Mouse (Mus musculus) limb, embryonic 14.5 days (tissue): Measurements from ENCODE around the gene Clpb. TPM values are rescaled to one million over a fixed set of nuclear protein-coding genes. Genes with fewer than 3 reads are reported as not detected.

ENCODE experiments used
- ATAC-seq: fragments of 200-750 bp; cut with Nextera tagmentation; 2 replicates; pipeline ENCODE4 v1.8.0; 2017; ENCODE audit warnings: low read depth, moderate number of reproducible peaks, moderate TSS enrichment; ENCODE audit not compliant: low FRiP score
- DNase-seq: peaks from one replicate; pipeline ENCODE4 v3.0.0-alpha.2; 2015; ENCODE audit warnings: low spot score
- H3K27ac ChIP-seq: fragments of 300-500 bp; sonication (generic); replicated peaks from 2 replicates; pipeline ENCODE4 v1.5.1; 2014; ENCODE audit warnings: low read depth, mild to moderate bottlenecking, low read length, moderate library complexity, mixed read lengths
- H3K27me3 ChIP-seq: fragments of 300-500 bp; sonication (generic); 2 replicates; pipeline ENCODE4 v1.6.1; 2014; ENCODE audit warnings: low read length, mixed read lengths; ENCODE audit not compliant: control insufficient read depth, insufficient read depth
- H3K36me3 ChIP-seq: fragments of 300-500 bp; sonication (generic); 2 replicates; pipeline ENCODE4 v1.6.1; 2014; ENCODE audit warnings: mild to moderate bottlenecking, low read length, moderate library complexity, mixed read lengths; ENCODE audit not compliant: control insufficient read depth, insufficient read depth
- H3K4me1 ChIP-seq: fragments of 300-500 bp; sonication (generic); 2 replicates; pipeline ENCODE4 v1.6.1; 2014; ENCODE audit warnings: antibody characterized with exemption, low read length, mixed read lengths; ENCODE audit not compliant: control insufficient read depth, insufficient read depth
- H3K4me2 ChIP-seq: fragments of 300-500 bp; sonication (generic); replicated peaks from 2 replicates; pipeline ENCODE4 v1.6.1; 2014; ENCODE audit warnings: low read depth, mild to moderate bottlenecking, low read length, moderate library complexity; ENCODE audit not compliant: severe bottlenecking
- H3K4me3 ChIP-seq: fragments of 300-500 bp; sonication (generic); replicated peaks from 2 replicates; pipeline ENCODE4 v1.5.1; 2014; ENCODE audit warnings: low read length
- H3K9ac ChIP-seq: fragments of 300-500 bp; sonication (generic); 2 replicates; pipeline ENCODE4 v1.6.1; 2014; ENCODE audit warnings: mild to moderate bottlenecking, low read depth, low read length, moderate library complexity; ENCODE audit not compliant: severe bottlenecking
- H3K9me3 ChIP-seq: fragments of 300-500 bp; sonication (generic); 2 replicates; pipeline ENCODE4 v1.6.1; 2016; ENCODE audit warnings: low read length; ENCODE audit not compliant: control insufficient read depth
- POLR2A ChIP-seq: fragments of 200-500 bp; IDR thresholded peaks from 2 replicates; pipeline ENCODE4 v1.8.0; 2012; ENCODE audit warnings: inconsistent platforms, mild to moderate bottlenecking, moderate library complexity, borderline replicate concordance; ENCODE audit not compliant: insufficient read depth, insufficient read length; ENCODE audit errors: extremely low read depth
- WGBS: fragments of 180-500 bp; shearing (Covaris S2); extraction: QIAGEN DNeasy Blood & Tissue Kit; methylation state at CpG from one replicate; pipeline ENCODE4 v1.1.7; 2014; 5-methylcytosine and 5-hydroxymethylcytosine counted together
- polyA plus RNA-seq, 2 experiments: library from polyadenylated mRNA; depleted of rRNA in 1 of 2; stranded (reverse) in 1 of 2; unstranded in 1 of 2; fragments of >200 nt; fragmentation: Nextera tagmentation in 1 of 2; extraction: Ambion mirVana in 1 of 2; gene quantifications; 2 replicates each; pipeline versions ENCODE4 v1.2.1 to v1.2.3; 2012 to 2014

The Clpb gene
- 21.4 and 27.6 TPM in 2 replicates for polyA plus RNA-seq (2012; rRNA removed)
- polyA plus RNA-seq (2014; fragmentation: Nextera tagmentation; extraction: Ambion mirVana): 41.7 and 51.9 TPM in 2 replicates

GRCm38 (mm10) chr7:101663514-101664159 is at the start of gene Clpb:
TSS of gene Clpb (plus strand) at chr7:101663633.
- Histone ChIP-seq H3K4me3 (peak within 1 kb of the TSS; percentile 64), H3K27ac (no peak within 1 kb of the TSS), H3K9me3 (no peaks in the 10 kb centered on the region), H3K4me1 (peaks cover 8% of the 10 kb centered on the region), H3K36me3 (peaks cover 8% of the 10 kb centered on the region), H3K9ac (peak within 1 kb of the TSS; percentile 28), H3K4me2 (peak within 1 kb of the TSS; percentile 55), H3K27me3 (no peaks in the 10 kb centered on the region)
- 0 out of 2 replicates have a peak, but pooled peaks have one; percentile 13 for TF ChIP-seq POLR2A
- ATAC-seq (peak; percentile 99), DNase-seq (peak; percentile 100)
- WGBS: 2% methylated on average over 48 of the region's 49 CpGs

GRCm38 (mm10) chr7:101615406-101615805 is 48.0 kb upstream of the Clpb start:
- Histone ChIP-seq H3K27me3 (no peaks in the 10 kb centered on the region), H3K4me3 (no peak overlapping the region), H3K36me3 (no peaks in the 10 kb centered on the region), H3K27ac (no peak overlapping the region), H3K4me2 (no peak overlapping the region), H3K4me1 (no peaks in the 10 kb centered on the region), H3K9ac (no peak overlapping the region), H3K9me3 (no peaks in the 10 kb centered on the region)
- ATAC-seq (no peak), DNase-seq (no peak)
- no peak for TF ChIP-seq POLR2A
- 78% methylated on average over 7 of the region's 7 CpGs for WGBS

- no peak for DNase-seq
- no peak for ATAC-seq
- Histone ChIP-seq H3K4me2 (no peak overlapping the region), H3K9ac (no peak overlapping the region), H3K4me1 (no peaks in the 10 kb centered on the region), H3K9me3 (no peaks in the 10 kb centered on the region), H3K27ac (no peak overlapping the region), H3K4me3 (no peak overlapping the region), H3K27me3 (no peaks in the 10 kb centered on the region), H3K36me3 (no peaks in the 10 kb centered on the region)
- WGBS: 83% methylated on average over 6 of the region's 6 CpGs
- no peak for TF ChIP-seq POLR2A
Measured at GRCm38 (mm10) chr7:101616136-101616835, 47.1 kb upstream of the Clpb start.

- no peak overlapping the region for H3K9ac ChIP-seq
- 65% methylated on average over 10 of the region's 10 CpGs for WGBS
- H3K4me3 ChIP-seq: no peak overlapping the region
- H3K27ac ChIP-seq: no peak overlapping the region
- H3K4me2 ChIP-seq: no peak overlapping the region
- TF ChIP-seq POLR2A: no peak
- H3K9me3 ChIP-seq: no peaks in the 10 kb centered on the region
- no peaks in the 10 kb centered on the region for H3K27me3 ChIP-seq
- DNase-seq (no peak), ATAC-seq (no peak)
- no peaks in the 10 kb centered on the region for H3K4me1 ChIP-seq
- no peaks in the 10 kb centered on the region for H3K36me3 ChIP-seq
Measured at GRCm38 (mm10) chr7:101617438-101618165, 45.8 kb upstream of the Clpb start.

GRCm38 (mm10) chr7:101618273-101618672 is 45.2 kb upstream of the Clpb start:
- Histone ChIP-seq H3K27ac (no peak overlapping the region), H3K4me3 (no peak overlapping the region), H3K9me3 (no peaks in the 10 kb centered on the region), H3K4me2 (no peak overlapping the region), H3K4me1 (no peaks in the 10 kb centered on the region), H3K9ac (no peak overlapping the region), H3K36me3 (no peaks in the 10 kb centered on the region), H3K27me3 (no peaks in the 10 kb centered on the region)
- 72% methylated on average over 7 of the region's 7 CpGs for WGBS
- ATAC-seq (no peak), DNase-seq (no peak)
- TF ChIP-seq POLR2A: no peak
